Mouse (Mus musculus): ENCODE measurements around the gene Maml3. TPM values are rescaled to one million over a fixed set of nuclear protein-coding genes. Genes with fewer than 3 reads are reported as not detected.
A peak's percentile ranks its signal among the peaks of the same experiment; 100 is the strongest.

Maml3 gene
- total RNA-seq, 4 experiments from 2014 or later, result 1.9 to 3.3 (median 2.7) TPM

DNA sequence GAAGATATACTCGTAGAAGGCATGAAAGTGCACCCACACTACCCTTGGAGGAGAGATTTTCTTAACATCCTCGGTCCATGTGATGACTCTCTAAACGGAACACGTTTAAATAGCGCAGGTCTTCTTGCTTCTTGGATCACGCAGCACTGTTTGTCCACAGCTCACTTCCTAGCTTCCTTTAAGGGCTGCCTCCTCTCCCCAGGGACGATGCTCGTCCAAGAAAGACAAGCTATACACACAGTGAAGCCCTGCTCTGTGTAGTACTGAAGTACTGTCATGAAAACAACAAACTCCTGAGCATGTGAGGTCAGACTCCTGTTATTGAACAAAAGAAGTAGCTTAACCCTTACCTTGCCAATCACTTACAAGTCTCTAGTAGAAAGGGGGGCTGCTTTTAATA lies 192.7 kb downstream of the Maml3 start:
- peak; percentile 60 for DNase-seq (ENCODE audit: low spot score)

DNA sequence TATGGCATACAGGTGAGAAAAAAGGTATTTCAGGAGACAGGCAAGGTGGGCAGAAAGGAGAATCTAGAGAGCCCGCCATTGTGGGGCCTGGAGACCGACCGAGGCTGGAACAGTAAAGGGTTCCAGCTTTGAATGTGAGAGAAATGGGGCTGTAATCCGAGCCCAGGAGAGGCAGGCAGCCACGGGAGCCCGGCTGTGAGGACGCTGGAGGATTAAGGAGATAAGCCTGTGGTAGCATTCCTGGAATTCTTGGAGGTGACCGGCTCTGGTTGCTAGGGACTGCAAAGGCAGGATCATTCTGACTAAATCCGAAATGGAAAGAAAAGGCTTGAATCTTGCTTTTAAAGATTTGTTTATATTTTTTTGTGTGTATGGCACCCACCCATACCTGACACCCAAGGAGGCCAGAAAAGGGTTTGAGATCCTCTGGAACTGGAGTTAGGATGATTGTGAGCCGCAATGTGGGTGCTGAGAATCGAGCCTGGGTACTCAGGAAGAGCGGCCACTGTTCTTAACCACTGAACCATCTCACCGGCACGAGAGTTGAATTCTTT lies 196.4 kb downstream of the Maml3 start:
- DNase-seq (ENCODE audit: low spot score), result no peak

DNA sequence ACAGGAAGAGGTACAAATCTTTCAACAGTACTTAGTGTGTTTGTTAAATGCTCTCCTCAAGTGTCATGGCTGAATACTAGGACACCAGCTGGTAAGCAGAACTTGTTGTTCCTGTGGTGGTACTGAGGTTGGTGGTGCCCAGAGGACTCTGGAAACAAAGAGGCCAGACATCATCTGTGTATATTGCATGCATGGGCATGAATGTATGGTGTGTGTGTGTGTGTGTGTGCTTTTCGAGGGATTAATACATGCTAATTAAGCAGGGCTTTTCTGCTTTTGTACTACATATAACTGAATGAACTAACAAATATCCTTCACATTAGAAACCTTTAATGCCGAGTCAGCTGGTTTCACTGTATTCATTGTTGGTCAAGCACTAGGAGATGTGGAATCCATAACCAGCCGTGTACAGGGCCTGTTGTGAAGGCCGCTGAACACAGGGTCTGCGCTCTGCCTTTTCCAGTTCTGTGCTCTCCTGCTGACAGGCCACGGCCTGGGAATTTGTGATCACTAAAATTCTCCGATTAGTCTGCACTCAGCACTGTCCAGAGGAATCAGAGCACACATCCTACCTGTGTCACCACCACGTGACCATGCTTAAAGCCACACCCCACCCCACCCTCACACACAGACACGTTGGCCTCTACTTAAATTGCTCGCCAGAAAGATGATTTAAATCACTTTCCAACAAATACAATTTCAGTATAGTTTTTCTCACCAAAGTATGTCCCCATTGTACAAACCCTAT lies 197.6 kb downstream of the Maml3 start:
- DNase-seq (ENCODE audit: low spot score), result no peak

DNA sequence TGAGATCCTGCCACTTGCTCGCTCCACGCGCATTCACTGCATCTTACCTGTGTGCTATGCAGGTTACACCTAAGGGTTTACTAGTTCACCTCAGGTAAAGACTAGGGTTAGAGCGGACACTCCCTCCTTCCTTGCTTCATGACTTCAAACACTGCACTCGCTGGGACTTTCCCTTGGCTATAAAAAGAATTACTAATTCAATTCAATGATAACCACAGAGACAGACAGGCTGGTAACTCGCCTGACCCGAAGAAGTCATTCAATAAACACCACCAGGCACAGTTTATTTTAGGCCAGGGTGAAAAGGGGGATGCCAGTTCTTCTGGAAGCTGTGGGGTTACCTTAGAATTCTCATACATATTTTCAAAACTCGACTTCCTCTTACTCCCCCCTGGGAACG lies 199.0 kb downstream of the Maml3 start:
- DNase-seq (ENCODE audit: low spot score), result peak; percentile 42

DNA sequence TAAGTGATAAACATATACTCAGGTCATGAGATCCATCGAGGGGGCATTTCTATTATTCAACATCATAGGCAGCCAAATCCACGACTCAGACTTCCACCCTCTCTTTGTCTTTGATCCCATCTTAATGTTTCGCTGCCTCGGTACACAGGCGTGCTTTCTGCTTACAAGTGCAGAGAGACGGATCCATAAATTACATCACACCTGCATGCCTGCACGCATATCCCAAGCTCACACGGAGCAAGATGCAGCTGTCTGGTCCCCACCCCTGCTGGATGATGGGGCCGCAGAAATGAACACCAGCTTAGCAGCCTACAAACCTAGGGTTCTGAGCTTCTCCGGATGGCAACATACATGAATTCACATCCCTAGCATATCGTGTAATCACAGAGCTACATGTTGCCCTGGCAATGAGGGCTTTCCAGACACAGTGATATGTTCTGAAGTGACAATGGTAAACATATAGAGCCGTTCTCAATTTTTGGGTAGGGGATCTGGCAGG lies 200.5 kb downstream of the Maml3 start:
- no peak for DNase-seq (ENCODE audit: low spot score)

DNA sequence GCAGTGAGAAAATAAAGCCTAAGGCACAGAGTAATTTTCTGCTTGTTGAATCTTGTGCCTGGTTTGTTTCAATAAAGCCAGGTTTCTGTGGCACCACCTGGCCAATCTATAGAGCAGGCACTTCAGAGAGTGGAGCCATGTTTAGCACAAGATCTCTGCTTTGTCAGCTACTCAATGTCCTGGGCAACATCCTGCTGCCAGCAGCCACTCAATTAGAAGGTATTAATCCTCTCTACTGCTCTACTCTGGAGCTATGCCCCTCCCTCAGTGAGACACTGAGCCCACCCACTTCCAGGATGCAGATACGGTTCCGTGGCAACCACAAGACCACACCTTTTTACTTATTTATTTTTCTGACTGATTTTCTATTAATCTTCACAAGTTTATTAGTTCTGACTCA lies 203.7 kb downstream of the Maml3 start:
- no peak for DNase-seq (ENCODE audit: low spot score)

DNA sequence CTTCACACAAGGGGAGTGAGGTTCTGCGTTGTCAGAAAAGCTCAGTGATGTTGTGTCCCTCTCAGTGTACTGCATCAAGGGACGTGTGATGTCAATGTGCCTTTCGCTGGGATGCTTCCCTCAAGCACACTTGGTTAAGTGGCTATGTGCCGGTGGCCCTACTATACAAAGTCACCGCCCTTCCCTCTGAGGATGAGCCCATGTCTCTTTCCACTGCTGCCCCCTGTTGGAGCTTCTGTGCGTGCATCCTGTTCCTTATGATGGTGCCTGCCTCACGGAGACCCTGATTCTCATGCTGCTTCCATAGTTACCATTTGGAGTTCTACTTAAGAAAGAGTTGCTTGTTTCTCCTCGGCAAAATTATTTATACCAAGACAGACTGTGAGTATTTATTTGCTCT lies 210.4 kb downstream of the Maml3 start:
- no peak for DNase-seq (ENCODE audit: low spot score)

DNA sequence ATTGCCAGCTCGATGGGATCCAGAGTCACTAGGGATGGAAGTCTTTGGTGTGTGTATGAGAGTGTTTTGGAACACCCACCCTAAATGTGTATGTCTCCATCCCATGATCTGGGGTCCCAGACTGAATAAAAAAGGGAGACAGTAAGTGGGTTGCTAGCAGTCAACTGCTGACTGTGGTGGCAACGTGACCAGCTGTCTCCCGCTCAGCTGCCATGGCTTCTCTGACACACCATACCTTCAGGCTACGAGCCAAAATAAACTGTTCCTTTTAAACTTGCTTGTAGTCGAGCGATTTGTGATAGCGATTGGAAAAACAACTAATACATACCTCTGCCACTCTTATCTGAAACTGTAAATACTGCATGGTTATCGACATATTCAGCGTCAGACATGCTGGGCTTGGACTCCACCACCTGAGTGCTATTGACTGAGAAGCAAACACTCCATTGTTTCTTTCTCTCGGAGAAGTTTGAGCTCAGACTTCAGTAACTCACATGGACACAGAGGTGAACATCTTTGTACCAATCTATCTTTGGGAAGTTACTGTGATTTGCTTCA lies 213.2 kb downstream of the Maml3 start:
- DNase-seq (ENCODE audit: low spot score), result no peak

DNA sequence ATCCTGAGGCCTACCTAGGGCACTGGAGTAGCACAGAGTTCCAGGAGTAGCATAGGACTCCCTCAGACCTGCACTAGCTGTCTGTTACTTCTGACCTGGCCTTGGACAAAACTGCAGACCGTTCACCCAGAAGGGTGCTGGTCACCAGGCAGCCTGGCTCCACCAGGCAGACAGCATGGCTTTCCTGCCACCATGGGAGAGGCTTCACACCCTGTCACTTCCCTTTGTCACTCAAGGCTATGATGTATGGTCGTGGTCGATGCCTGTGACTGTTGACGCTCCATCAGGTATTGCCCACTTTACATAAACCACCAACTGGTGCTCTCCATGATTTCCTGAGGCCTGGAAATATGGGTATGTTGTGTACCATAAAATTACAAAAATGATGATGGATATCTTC lies 214.7 kb downstream of the Maml3 start:
- DNase-seq (ENCODE audit: low spot score), result no peak

DNA sequence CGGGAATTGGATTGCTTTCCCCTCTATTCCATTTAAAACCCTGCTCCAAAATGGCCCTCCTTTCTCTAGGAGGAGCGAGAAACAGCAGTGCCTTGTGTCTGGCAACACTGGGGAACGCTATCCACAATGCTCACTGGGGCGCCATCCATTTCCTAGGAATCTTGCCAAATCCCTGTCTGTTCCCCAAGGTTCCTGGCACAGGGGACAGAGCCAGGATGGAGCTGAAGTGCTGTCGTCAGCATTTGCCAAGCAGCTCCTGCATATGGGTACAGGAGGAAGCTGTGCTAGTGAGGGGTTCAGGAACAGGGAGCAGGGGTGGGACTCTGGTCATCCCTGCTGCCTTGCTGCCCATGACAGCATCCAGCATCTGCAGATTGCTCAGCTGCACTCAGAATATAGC lies 215.1 kb downstream of the Maml3 start:
- peak; percentile 44 for DNase-seq (ENCODE audit: low spot score)

DNA sequence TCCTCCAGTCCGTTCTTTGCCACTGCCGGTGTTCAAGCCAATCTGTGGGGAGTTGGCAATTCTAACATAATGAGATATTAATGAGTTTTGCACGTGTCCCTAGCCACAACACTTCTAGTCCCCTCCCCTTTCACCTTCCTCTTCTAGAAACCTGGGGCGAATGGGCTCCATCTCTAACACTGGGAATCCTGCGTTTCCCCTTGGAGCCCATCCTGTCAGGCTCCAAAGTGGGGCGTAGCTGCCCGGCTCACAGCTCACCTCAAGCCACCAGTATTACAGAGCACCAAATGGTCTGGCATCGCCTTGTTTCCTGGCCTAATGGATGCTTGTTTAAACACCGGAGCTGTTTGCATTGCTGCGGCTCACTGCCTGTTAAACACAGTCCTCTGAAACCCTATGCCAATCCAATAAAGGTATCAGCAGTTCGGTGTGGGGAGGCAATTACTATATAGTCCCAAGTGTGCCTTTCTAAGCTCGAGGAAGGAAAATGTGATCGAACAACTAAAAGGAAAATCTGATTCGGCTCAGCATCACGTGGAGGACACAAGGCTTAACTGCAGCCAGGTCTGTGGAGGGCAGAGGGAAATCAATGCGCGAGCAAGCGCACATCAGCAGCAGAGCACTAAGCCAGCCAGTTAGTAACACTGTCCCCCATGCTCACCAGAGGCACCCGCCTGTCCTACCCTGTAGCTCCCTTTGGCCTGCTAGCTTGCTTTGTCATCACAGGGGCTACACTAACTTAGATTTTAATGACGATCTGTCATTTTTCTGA lies 216.0 kb downstream of the Maml3 start:
- no peak for DNase-seq (ENCODE audit: low spot score)

DNA sequence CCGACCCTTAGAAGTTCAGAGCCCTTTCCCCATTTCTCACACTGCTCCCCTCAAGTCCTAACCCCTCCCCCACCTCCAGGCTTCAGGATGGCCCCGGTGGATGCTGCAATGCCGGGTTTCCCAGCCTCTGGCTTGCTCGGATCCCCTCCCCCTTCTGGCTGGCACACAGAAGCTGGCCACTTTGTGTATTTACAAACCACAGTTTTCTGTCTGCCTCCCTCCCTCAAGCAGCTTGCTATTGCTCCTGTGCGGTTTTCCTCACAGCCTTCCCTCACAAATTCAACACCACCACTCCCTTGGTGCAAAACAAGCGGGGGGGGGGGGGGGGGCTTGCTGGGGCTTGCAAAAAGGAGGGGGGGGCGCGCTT lies 216.6 kb downstream of the Maml3 start:
- DNase-seq (ENCODE audit: low spot score), result no peak

DNA sequence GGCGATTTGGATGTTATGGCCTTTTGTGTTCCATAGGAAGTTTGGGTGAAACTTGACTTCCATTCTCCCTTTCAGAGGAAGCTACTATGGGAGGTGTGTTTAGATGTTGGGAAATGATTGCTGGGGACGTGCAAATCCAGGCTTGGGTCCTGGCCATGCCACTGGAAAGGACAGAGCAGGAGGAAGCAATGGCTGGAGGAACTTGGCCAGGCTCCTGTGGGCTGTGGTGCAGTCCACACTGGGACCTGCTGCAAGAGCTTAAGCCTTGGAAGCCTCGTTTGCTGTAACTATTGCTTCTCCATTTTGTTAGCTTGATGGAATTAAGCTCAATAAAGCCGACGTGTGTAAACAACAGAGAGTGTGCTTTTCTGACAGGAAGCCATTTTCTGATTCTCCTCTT lies 219.0 kb downstream of the Maml3 start:
- no peak for DNase-seq (ENCODE audit: low spot score)

DNA sequence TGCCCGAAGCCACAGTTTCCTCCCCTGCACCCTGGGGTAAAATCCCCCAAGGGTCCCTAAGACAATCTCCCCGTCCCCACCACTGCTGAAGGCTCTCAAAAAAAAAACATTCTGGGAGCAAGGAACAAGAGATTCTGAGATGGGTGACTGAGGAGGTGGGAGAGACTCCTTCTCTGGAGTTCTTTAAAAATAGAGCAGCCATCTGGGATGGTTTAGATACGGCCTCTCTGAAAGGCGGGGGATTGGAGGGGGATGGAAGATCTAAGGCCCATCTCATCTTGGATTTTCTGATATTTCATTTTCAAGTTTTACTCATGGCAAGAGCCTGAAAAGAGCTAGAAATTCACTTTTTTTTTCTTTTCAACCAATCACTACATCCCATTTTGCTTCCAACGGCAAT lies 219.4 kb downstream of the Maml3 start:
- no peak for DNase-seq (ENCODE audit: low spot score)

DNA sequence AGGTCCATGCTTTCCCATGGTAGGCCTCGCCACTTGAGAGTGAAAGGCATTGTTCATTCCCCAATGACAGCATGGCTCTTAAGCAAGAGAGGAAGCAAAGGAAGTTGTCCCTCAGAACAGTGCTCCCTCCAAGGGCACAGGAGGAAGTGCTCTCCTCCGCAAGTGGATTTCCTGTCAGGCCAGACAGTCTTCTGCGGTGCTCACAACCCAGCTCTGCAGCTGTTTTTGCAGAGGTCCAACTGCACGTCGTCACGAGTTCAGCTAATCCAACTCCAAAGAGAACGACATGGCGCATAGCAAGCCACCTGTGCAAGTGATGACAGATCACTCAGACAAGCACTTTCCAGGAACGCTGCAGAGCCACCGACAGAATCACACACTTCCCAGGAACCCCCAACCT lies 222.9 kb downstream of the Maml3 start:
- DNase-seq (ENCODE audit: low spot score), result peak; percentile 57

DNA sequence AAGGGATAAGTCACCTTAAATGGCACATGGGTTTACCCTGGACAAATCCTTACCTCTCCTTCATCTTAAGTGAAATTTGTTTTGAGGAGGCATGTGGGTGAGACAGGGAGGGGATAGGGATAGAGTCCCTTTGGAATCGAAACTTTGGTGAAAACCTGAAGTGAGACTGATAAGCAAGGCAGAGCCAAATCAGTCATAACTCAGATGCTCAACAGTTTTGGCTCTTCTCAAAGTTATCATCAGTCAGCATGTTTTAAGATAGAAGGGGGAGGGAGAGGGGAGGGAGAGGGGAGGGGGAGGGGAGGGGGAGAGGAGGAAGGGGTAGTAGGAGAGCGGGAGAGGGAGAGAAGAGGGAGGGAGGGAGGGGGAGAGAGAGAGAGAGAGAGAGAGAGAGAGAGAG lies 223.5 kb downstream of the Maml3 start:
- no peak for DNase-seq (ENCODE audit: low spot score)

DNA sequence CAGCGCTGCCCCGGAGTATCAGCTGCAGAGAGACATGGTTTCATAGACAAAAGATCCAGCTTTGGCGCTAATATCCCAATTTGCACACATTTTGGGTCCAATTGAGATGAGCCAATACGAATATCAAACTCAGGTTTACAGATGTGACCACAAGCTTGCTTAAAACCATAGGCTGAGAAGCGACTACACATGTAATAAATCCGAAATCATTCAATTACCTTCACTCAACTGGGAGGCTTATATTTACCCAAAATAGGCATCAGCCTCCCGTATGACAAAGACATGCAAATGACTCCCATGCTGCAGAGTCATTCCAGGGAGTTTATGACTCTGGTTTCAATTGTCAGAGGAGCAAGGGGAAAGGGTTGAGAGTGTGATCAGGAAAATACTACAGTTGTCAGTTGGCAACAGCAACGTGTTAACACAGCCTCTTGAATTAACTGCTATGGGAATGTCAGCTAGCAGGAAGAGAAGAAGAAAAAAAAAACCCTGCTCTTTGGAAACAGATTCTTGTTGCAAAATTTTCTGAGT lies 224.3 kb downstream of the Maml3 start:
- no peak for DNase-seq (ENCODE audit: low spot score)

DNA sequence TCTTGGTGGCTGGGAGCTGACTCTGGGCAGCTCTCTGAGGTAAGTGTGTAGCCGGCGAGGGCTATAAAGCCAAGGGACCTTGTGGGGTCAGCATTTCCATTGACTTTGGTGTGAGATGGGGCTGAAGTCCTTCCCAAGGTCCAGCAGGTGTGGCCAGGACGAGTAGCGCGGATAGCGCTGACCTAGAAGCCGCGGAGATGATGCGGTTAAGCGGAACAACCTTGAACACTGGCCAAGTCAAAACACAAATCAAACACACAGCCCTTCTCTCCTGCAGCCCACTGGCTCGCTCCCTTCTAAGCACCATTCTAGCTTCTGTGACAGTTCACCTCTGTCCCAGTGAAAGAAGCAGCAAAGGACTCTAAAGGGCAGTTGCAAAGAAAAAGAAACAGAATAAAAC lies 225.7 kb downstream of the Maml3 start:
- DNase-seq (ENCODE audit: low spot score), result no peak

DNA sequence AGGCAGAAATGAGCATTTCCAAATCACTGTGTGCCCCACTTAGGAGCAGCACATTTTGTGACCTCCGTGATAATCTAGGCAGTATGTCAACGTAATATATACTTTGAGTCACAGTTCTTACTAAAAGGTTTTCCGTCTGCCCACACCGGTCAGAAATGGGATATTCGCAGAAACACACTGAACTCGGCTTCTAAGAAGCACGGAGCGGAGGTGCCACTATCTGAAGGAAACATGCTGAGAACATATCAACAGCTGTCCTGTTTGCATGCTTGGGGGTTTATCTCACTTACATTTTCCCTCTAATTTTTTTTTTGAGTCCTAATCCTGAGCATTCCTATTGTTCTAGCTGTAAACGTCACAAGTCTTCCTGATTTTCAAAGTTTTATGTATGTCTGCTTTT lies 226.3 kb downstream of the Maml3 start:
- no peak for DNase-seq (ENCODE audit: low spot score)

DNA sequence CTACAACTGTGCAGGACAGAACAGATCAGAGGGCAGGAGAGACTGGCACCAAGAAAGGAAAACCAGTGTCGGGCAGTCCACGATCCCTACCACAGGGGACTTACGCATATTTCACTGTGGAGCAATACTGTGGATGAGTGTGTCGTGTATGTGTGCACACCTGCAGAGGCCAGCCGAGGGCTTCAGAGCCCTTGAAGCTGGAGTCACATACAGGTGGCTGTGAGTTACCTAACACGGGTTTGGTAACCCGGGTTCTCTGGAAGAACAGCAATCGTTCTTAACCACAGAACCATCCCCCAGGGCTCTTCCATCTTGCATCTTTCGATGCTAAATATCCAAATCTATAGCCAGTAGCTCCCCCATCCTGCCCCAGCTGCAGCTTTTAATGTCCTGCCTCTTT lies 228.1 kb downstream of the Maml3 start:
- no peak for DNase-seq (ENCODE audit: low spot score)

DNA sequence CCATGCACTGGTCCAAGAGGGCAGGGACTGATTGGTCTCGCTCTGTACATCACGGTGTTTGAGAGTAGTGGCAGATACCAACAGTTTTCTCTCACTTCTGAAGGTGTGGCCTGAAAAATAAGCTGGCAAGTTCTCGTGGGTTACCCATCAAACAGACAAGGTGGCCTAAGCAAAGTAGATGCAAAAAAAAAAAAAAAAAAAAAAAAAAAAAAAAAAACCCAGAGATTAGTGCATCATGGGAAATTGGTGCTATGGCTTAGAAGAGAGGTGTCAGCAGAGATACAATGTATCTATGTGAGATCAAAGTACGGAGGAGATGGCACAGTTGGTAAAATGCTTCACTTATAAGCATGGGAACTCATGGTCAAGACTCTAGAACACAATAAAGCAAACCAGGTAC lies 229.2 kb downstream of the Maml3 start:
- no peak for DNase-seq (ENCODE audit: low spot score)

DNA sequence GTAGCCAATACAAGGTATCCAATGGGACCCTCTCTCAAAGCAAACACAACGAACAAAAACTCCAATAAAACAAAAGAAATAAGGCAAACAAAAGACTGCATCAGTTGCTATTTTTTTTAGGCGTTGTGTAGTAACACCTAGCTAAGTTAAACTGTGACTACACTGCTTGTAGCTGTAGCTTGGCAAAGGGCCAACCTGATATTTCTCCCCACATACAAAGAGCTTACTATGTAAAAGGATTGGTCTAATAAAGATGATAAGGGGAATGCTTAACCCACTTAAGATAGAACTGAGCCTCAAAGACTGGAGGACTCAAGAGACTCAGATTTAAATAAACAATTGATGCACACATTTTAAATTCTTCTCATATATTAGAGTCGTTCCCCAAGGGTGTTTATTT lies 230.6 kb downstream of the Maml3 start:
- no peak for DNase-seq (ENCODE audit: low spot score)

Data from heart, adult 8-10 months (tissue).